Mouse (Mus musculus) heart, embryonic 15.5 days (tissue): ENCODE measurements around the gene Osmr. TPM values are rescaled to one million over a fixed set of nuclear protein-coding genes. Genes with fewer than 3 reads are reported as not detected.
"Not testable (repeated sequence)": the region's sequence is repeated elsewhere in the genome, so short reads cannot be mapped to it uniquely, and the experiment has no call there.

Experiments used
- ATAC-seq: fragments of 200-750 bp; cut with Nextera tagmentation; replicated peaks from 2 replicates; pipeline ENCODE4 v1.8.0; 2017; ENCODE audit warnings: low read depth, moderate TSS enrichment; ENCODE audit not compliant: insufficient number of reproducible peaks, insufficient read depth, low FRiP score
- H3K27ac ChIP-seq: fragments of 300-500 bp; sonication (generic); 2 replicates; pipeline ENCODE4 v1.5.1; 2015; ENCODE audit warnings: mild to moderate bottlenecking, inconsistent platforms
- H3K27me3 ChIP-seq: fragments of 300-500 bp; sonication (generic); 2 replicates; pipeline ENCODE4 v1.6.1; 2015; ENCODE audit warnings: inconsistent platforms
- H3K36me3 ChIP-seq: fragments of 300-500 bp; sonication (generic); 2 replicates; pipeline ENCODE4 v1.6.1; 2015; ENCODE audit warnings: mild to moderate bottlenecking, inconsistent platforms
- H3K4me1 ChIP-seq: fragments of 300-500 bp; sonication (generic); replicated peaks from 2 replicates; pipeline ENCODE4 v1.6.1; 2015; ENCODE audit warnings: inconsistent platforms
- H3K4me2 ChIP-seq: fragments of 300-500 bp; sonication (generic); 2 replicates; pipeline ENCODE4 v1.6.1; 2015; ENCODE audit warnings: inconsistent platforms, mild to moderate bottlenecking, moderate library complexity
- H3K4me3 ChIP-seq: fragments of 300-500 bp; sonication (generic); 2 replicates; pipeline ENCODE4 v1.5.1; 2015; ENCODE audit warnings: mild to moderate bottlenecking, inconsistent platforms
- H3K9ac ChIP-seq: fragments of 300-500 bp; sonication (generic); 2 replicates; pipeline ENCODE4 v1.6.1; 2015; ENCODE audit warnings: mild to moderate bottlenecking, inconsistent platforms
- H3K9me3 ChIP-seq: fragments of 300-500 bp; sonication (generic); replicated peaks from 2 replicates; pipeline ENCODE4 v1.6.1; 2016; ENCODE audit warnings: inconsistent platforms
- WGBS: fragments of 180-500 bp; shearing (Covaris S2); methylation state at CpG from one replicate; pipeline ENCODE4 v1.1.7; 2015; ENCODE audit warnings: mixed read lengths; 5-methylcytosine and 5-hydroxymethylcytosine counted together
- polyA plus RNA-seq: library from polyadenylated mRNA; unstranded; fragments of >200 nt; fragmentation: Nextera tagmentation; extraction: Ambion mirVana; gene quantifications from 2 replicates; pipeline ENCODE4 v1.2.1, GENCODE M21; 2015

Gene Osmr
- polyA plus RNA-seq, 1 experiment from 2014 or later = 3.2 TPM

GRCm38 (mm10) chr15:6859781-6860180 is 15.0 kb downstream of the Osmr start:
- H3K4me2 ChIP-seq = no peak overlapping the region
- H3K27me3 ChIP-seq = no peaks in the 10 kb centered on the region
- no peaks in the 10 kb centered on the region for H3K9me3 ChIP-seq
- H3K4me3 ChIP-seq = no peak overlapping the region
- H3K36me3 ChIP-seq = no peaks in the 10 kb centered on the region; the same call in 1 of the 2 replicates
- no peak for ATAC-seq
- WGBS = 85% methylated on average over 7 of the region's 7 CpGs
- no peak overlapping the region for H3K9ac ChIP-seq
- H3K27ac ChIP-seq = no peak overlapping the region
- H3K4me1 ChIP-seq = peaks cover 11% of the 10 kb centered on the region

GRCm38 (mm10) chr15:6858871-6859270 is 15.9 kb downstream of the Osmr start:
- Histone ChIP-seq H3K36me3 (no peaks in the 10 kb centered on the region; the same call in 1 of the 2 replicates), H3K27ac (no peak overlapping the region), H3K27me3 (no peaks in the 10 kb centered on the region), H3K4me1 (peaks cover 11% of the 10 kb centered on the region), H3K9me3 (no peaks in the 10 kb centered on the region), H3K4me2 (no peak overlapping the region), H3K4me3 (no peak overlapping the region), H3K9ac (no peak overlapping the region)
- 72% methylated on average over 4 of the region's 4 CpGs for WGBS
- ATAC-seq = no peak

- no peak overlapping the region for H3K9ac ChIP-seq
- 86% methylated on average over 9 of the region's 9 CpGs for WGBS
- no peak overlapping the region for H3K4me2 ChIP-seq
- H3K4me1 ChIP-seq = peaks cover 4% of the 10 kb centered on the region
- H3K36me3 ChIP-seq = no peaks in the 10 kb centered on the region; the same call in 1 of the 2 replicates
- no peaks in the 10 kb centered on the region for H3K9me3 ChIP-seq
- no peak overlapping the region for H3K4me3 ChIP-seq
- no peaks in the 10 kb centered on the region for H3K27me3 ChIP-seq
- no peak overlapping the region for H3K27ac ChIP-seq
- no peak for ATAC-seq
Measured at GRCm38 (mm10) chr15:6857270-6857905, 17.4 kb downstream of the Osmr start.

- H3K36me3 ChIP-seq = no peaks in the 10 kb centered on the region
- H3K27ac ChIP-seq = no peak overlapping the region
- H3K4me2 ChIP-seq = no peak overlapping the region
- no peaks in the 10 kb centered on the region for H3K9me3 ChIP-seq
- no peak overlapping the region for H3K9ac ChIP-seq
- no peak for ATAC-seq
- no peaks in the 10 kb centered on the region for H3K27me3 ChIP-seq
- no peak overlapping the region for H3K4me3 ChIP-seq
- no peaks in the 10 kb centered on the region for H3K4me1 ChIP-seq
- WGBS = 62% methylated on average over 1 of the region's 1 CpGs
Measured at GRCm38 (mm10) chr15:6849851-6850250, 24.9 kb downstream of the Osmr start.

GRCm38 (mm10) chr15:6840199-6840598 is 34.6 kb downstream of the Osmr start:
- Histone ChIP-seq H3K9ac (no peak overlapping the region), H3K4me3 (no peak overlapping the region), H3K4me2 (no peak overlapping the region), H3K36me3 (peaks cover 3% of the 10 kb centered on the region; the same call in 1 of the 2 replicates), H3K9me3 (no peaks in the 10 kb centered on the region), H3K27me3 (no peaks in the 10 kb centered on the region), H3K4me1 (no peaks in the 10 kb centered on the region), H3K27ac (no peak overlapping the region)
- WGBS = 46% methylated on average over 4 of the region's 4 CpGs
- ATAC-seq = no peak

GRCm38 (mm10) chr15:6815807-6816206 is 59.0 kb downstream of the Osmr start:
- ATAC-seq = no peak
- H3K36me3 ChIP-seq = no peaks in the 10 kb centered on the region
- no peak overlapping the region for H3K4me2 ChIP-seq
- H3K9me3 ChIP-seq = no peaks in the 10 kb centered on the region
- H3K27me3 ChIP-seq = no peaks in the 10 kb centered on the region
- WGBS = 61% methylated on average over 4 of the region's 4 CpGs
- H3K4me3 ChIP-seq = no peak overlapping the region
- no peak overlapping the region for H3K27ac ChIP-seq
- H3K9ac ChIP-seq = no peak overlapping the region
- no peaks in the 10 kb centered on the region for H3K4me1 ChIP-seq

GRCm38 (mm10) chr15:6801212-6801611 is 73.6 kb downstream of the Osmr start:
- ATAC-seq, H3K9ac ChIP-seq, H3K4me2 ChIP-seq, H3K27me3 ChIP-seq, H3K4me1 ChIP-seq, H3K27ac ChIP-seq, H3K9me3 ChIP-seq, H3K4me3 ChIP-seq: not testable (repeated sequence)
- H3K36me3 ChIP-seq = peaks cover 32% of the 10 kb centered on the region
- 98% methylated on average over 8 of the region's 8 CpGs for WGBS

- Histone ChIP-seq H3K4me2 (no peak overlapping the region), H3K9me3 (no peaks in the 10 kb centered on the region), H3K9ac (no peak overlapping the region), H3K36me3 (peaks cover 88% of the 10 kb centered on the region), H3K27me3 (no peaks in the 10 kb centered on the region), H3K4me3 (no peak overlapping the region), H3K27ac (no peak overlapping the region), H3K4me1 (no peaks in the 10 kb centered on the region)
- 86% methylated on average over 7 of the region's 7 CpGs for WGBS
- no peak for ATAC-seq
Measured at GRCm38 (mm10) chr15:6792846-6793245, 81.9 kb downstream of the Osmr start.

- no peak for ATAC-seq
- peaks cover 88% of the 10 kb centered on the region for H3K36me3 ChIP-seq
- H3K27ac ChIP-seq = no peak overlapping the region
- no peaks in the 10 kb centered on the region for H3K9me3 ChIP-seq
- no peak overlapping the region for H3K4me2 ChIP-seq
- WGBS = 84% methylated on average over 11 of the region's 11 CpGs
- H3K9ac ChIP-seq = no peak overlapping the region
- H3K4me1 ChIP-seq = no peaks in the 10 kb centered on the region
- no peaks in the 10 kb centered on the region for H3K27me3 ChIP-seq
- H3K4me3 ChIP-seq = no peak overlapping the region
Measured at GRCm38 (mm10) chr15:6791648-6792047, 83.1 kb downstream of the Osmr start.

GRCm38 (mm10) chr15:6790011-6790410 is 84.8 kb downstream of the Osmr start:
- Histone ChIP-seq H3K9ac (no peak overlapping the region), H3K4me1 (no peaks in the 10 kb centered on the region), H3K27me3 (no peaks in the 10 kb centered on the region), H3K4me2 (no peak overlapping the region), H3K9me3 (no peaks in the 10 kb centered on the region), H3K27ac (no peak overlapping the region), H3K36me3 (peaks cover 81% of the 10 kb centered on the region), H3K4me3 (no peak overlapping the region)
- WGBS = 81% methylated on average over 7 of the region's 7 CpGs
- ATAC-seq = no peak

GRCm38 (mm10) chr15:6787236-6787635 is 87.5 kb downstream of the Osmr start:
- ATAC-seq = no peak
- Histone ChIP-seq H3K27ac (no peak overlapping the region), H3K27me3 (no peaks in the 10 kb centered on the region), H3K4me3 (no peak overlapping the region), H3K4me2 (no peak overlapping the region), H3K4me1 (no peaks in the 10 kb centered on the region), H3K9ac (no peak overlapping the region), H3K36me3 (peaks cover 77% of the 10 kb centered on the region), H3K9me3 (no peaks in the 10 kb centered on the region)
- WGBS = 91% methylated on average over 10 of the region's 10 CpGs

GRCm38 (mm10) chr15:6786212-6786611 is 88.6 kb downstream of the Osmr start:
- H3K36me3 ChIP-seq = peaks cover 73% of the 10 kb centered on the region
- WGBS = 89% methylated on average over 10 of the region's 10 CpGs

More at GRCm38 (mm10) chr15:6786212-6786611, 88.6 kb downstream of the Osmr start:
- no peak for ATAC-seq
- no peaks in the 10 kb centered on the region for H3K27me3 ChIP-seq
- no peaks in the 10 kb centered on the region for H3K9me3 ChIP-seq
- H3K4me1 ChIP-seq = no peaks in the 10 kb centered on the region
- no peak overlapping the region for H3K4me3 ChIP-seq
- H3K4me2 ChIP-seq = no peak overlapping the region
- no peak overlapping the region for H3K9ac ChIP-seq
- no peak overlapping the region for H3K27ac ChIP-seq
